Mouse (Mus musculus) layer of hippocampus, adult 2 months (tissue): ENCODE measurements at regions not wholly inside any gene's neighbourhood (a gene's known extent, or its start where the extent isn't known, plus 50 kb on each side); places are given as distances from the start of the nearest gene placed in this dataset.

Experiments used
- DNase-seq, 2 experiments: peaks; one replicate each; pipeline ENCODE4 v3.0.0; 2022; ENCODE audit warnings: low spot score in 2 of 2
- H3K27ac ChIP-seq: fragments of 200-600 bp; 2 replicates; pipeline ENCODE4 v1.8.1; 2022
- H3K4me3 ChIP-seq: fragments of 200-600 bp; 2 replicates; pipeline ENCODE4 v1.8.1; 2022; ENCODE audit warnings: mild to moderate bottlenecking
- CTCF ChIP-seq: fragments of 200-600 bp; conservative IDR thresholded peaks from 2 replicates; pipeline ENCODE4 v1.8.1; 2022; ENCODE audit warnings: antibody characterized with exemption, mild to moderate bottlenecking, moderate library complexity

GRCm38 (mm10) chr12:45975780-45976179 is 842.9 kb downstream of the Nova1 start:
- no peak for DNase-seq
- Histone ChIP-seq H3K27ac (no peak overlapping the region), H3K4me3 (no peak overlapping the region)
- no peak for TF ChIP-seq CTCF

- Histone ChIP-seq H3K27ac (no peak overlapping the region), H3K4me3 (no peak overlapping the region)
- no peak for DNase-seq
- TF ChIP-seq CTCF: no peak
Observed at GRCm38 (mm10) chr12:45970472-45970871, 848.3 kb downstream of the Nova1 start.

GRCm38 (mm10) chr12:45969881-45970280 is 848.8 kb downstream of the Nova1 start:
- Histone ChIP-seq H3K4me3 (no peak overlapping the region), H3K27ac (0 out of 2 replicates have a peak overlapping the region, but pooled peaks have one; percentile 8)
- no peak for DNase-seq
- no peak for TF ChIP-seq CTCF

- DNase-seq: no peak
- H3K4me3 ChIP-seq: no peak overlapping the region
- TF ChIP-seq CTCF: no peak
- H3K27ac ChIP-seq: no peak overlapping the region
Observed at GRCm38 (mm10) chr12:45946918-45947317, 871.8 kb downstream of the Nova1 start.

GRCm38 (mm10) chr12:45944464-45944863 is 870.0 kb upstream of the Stxbp6 start:
- no peak for DNase-seq
- H3K4me3 ChIP-seq: no peak overlapping the region
- H3K27ac ChIP-seq: no peak overlapping the region
- no peak for TF ChIP-seq CTCF

GRCm38 (mm10) chr12:45942402-45942801 is 867.9 kb upstream of the Stxbp6 start:
- no peak overlapping the region for H3K27ac ChIP-seq
- no peak for DNase-seq
- H3K4me3 ChIP-seq: no peak overlapping the region
- no peak for TF ChIP-seq CTCF

- no peak overlapping the region for H3K27ac ChIP-seq
Observed at GRCm38 (mm10) chr12:45933388-45933787, 858.9 kb upstream of the Stxbp6 start.

GRCm38 (mm10) chr12:45932251-45932650 is 857.7 kb upstream of the Stxbp6 start:
- Histone ChIP-seq H3K4me3 (no peak overlapping the region), H3K27ac (no peak overlapping the region)
- DNase-seq: no peak
- TF ChIP-seq CTCF: no peak

More at GRCm38 (mm10) chr12:45933388-45933787, 858.9 kb upstream of the Stxbp6 start:
- TF ChIP-seq CTCF: no peak
- no peak for DNase-seq
- no peak overlapping the region for H3K4me3 ChIP-seq

GRCm38 (mm10) chr12:45929760-45930150 is 855.2 kb upstream of the Stxbp6 start:
- Histone ChIP-seq H3K4me3 (no peak overlapping the region), H3K27ac (no peak overlapping the region)
- DNase-seq: peak; percentile 26 to 42
- peak; percentile 89 for TF ChIP-seq CTCF

GRCm38 (mm10) chr12:45929001-45929759 is 854.7 kb upstream of the Stxbp6 start:
- no peak for TF ChIP-seq CTCF
- no peak overlapping the region for H3K27ac ChIP-seq
- DNase-seq: no peak
- no peak overlapping the region for H3K4me3 ChIP-seq
